Mouse (Mus musculus): ENCODE measurements around the gene Dennd4a.

Dennd4a gene

GRCm38 (mm10) chr9:64913973-64914372 is 102.8 kb downstream of the Dennd4a start:
- DNase-seq (ENCODE audit: low read depth): no peak

- DNase-seq (ENCODE audit: low read depth): no peak
Measured at GRCm38 (mm10) chr9:64914629-64915028, 103.5 kb downstream of the Dennd4a start.

- peak; percentile 50 for DNase-seq (ENCODE audit: low read depth)
Measured at GRCm38 (mm10) chr9:64918560-64918959, 107.4 kb downstream of the Dennd4a start.

- no peak for DNase-seq (ENCODE audit: low read depth)
Measured at GRCm38 (mm10) chr9:64925771-64926170, 114.6 kb downstream of the Dennd4a start.

GRCm38 (mm10) chr9:64926201-64926991 is 115.3 kb downstream of the Dennd4a start:
- no peak for DNase-seq (ENCODE audit: low read depth)

GRCm38 (mm10) chr9:64930256-64930655 is 119.1 kb downstream of the Dennd4a start:
- no peak for DNase-seq (ENCODE audit: low read depth)

- DNase-seq (ENCODE audit: low read depth): no peak
Measured at GRCm38 (mm10) chr9:64931751-64932610, 120.8 kb downstream of the Dennd4a start.

- peak; percentile 65 for DNase-seq (ENCODE audit: low read depth)
Measured at GRCm38 (mm10) chr9:64934015-64934754, 123.0 kb downstream of the Dennd4a start.

- DNase-seq (ENCODE audit: low read depth): peak; percentile 74
Measured at GRCm38 (mm10) chr9:64936508-64936907, 125.4 kb downstream of the Dennd4a start.

- no peak for DNase-seq (ENCODE audit: low read depth)
Measured at GRCm38 (mm10) chr9:64937491-64937890, 126.4 kb downstream of the Dennd4a start.

GRCm38 (mm10) chr9:64938535-64938934 is 127.4 kb downstream of the Dennd4a start:
- no peak for DNase-seq (ENCODE audit: low read depth)

- DNase-seq (ENCODE audit: low read depth): no peak
Measured at GRCm38 (mm10) chr9:64939281-64939680, 128.1 kb downstream of the Dennd4a start.

GRCm38 (mm10) chr9:64939790-64940189 is 128.7 kb downstream of the Dennd4a start:
- DNase-seq (ENCODE audit: low read depth): no peak

- no peak for DNase-seq (ENCODE audit: low read depth)
Measured at GRCm38 (mm10) chr9:64940731-64941346, 129.7 kb downstream of the Dennd4a start.

GRCm38 (mm10) chr9:64941650-64942049 is 130.5 kb downstream of the Dennd4a start:
- no peak for DNase-seq (ENCODE audit: low read depth)

GRCm38 (mm10) chr9:64943997-64944396 is 132.9 kb downstream of the Dennd4a start:
- no peak for DNase-seq (ENCODE audit: low read depth)

- DNase-seq (ENCODE audit: low read depth): no peak
Measured at GRCm38 (mm10) chr9:64947483-64948095, 136.4 kb downstream of the Dennd4a start.

- DNase-seq (ENCODE audit: low read depth): no peak
Measured at GRCm38 (mm10) chr9:64951161-64951657, 140.1 kb downstream of the Dennd4a start, which contains the start of gene Slc24a1. Slc24a1 (minus strand) TSS chr9:64951607.

GRCm38 (mm10) chr9:64952055-64952454 is 140.9 kb downstream of the Dennd4a start:
- no peak for DNase-seq (ENCODE audit: low read depth)

GRCm38 (mm10) chr9:64953190-64953589 is 142.1 kb downstream of the Dennd4a start:
- DNase-seq (ENCODE audit: low read depth): peak; percentile 61

- DNase-seq (ENCODE audit: low read depth): peak; percentile 53
Measured at GRCm38 (mm10) chr9:64956337-64956736, 145.2 kb downstream of the Dennd4a start.
